Mouse (Mus musculus) cortical plate, adult 2 months (tissue): Measurements from ENCODE around the gene Gm6793. TPM values are rescaled to one million over a fixed set of nuclear protein-coding genes. Genes with fewer than 3 reads are reported as not detected.
A peak's percentile ranks its signal among the peaks of the same experiment; 100 is the strongest.

Source experiments
- H3K27ac ChIP-seq: fragments of 200-500 bp; 2 replicates; pipeline ENCODE4 v1.5.1; 2012; ENCODE audit warnings: low read length, control low read depth, inconsistent platforms; ENCODE audit not compliant: insufficient read depth
- H3K4me1 ChIP-seq: fragments of 200-500 bp; 2 replicates; pipeline ENCODE4 v1.6.1; 2011; ENCODE audit warnings: low read length; ENCODE audit not compliant: control insufficient read depth, insufficient read depth
- H3K4me3 ChIP-seq: fragments of 200-500 bp; 2 replicates; pipeline ENCODE4 v1.5.1; 2011; ENCODE audit warnings: mild to moderate bottlenecking, low read length, control low read depth; ENCODE audit not compliant: insufficient read depth
- CTCF ChIP-seq: fragments of 200-500 bp; IDR thresholded peaks from 2 replicates; pipeline ENCODE4 v1.5.1; 2011; ENCODE audit warnings: mild to moderate bottlenecking, control low read depth, low read length; ENCODE audit not compliant: insufficient read depth; ENCODE audit errors: extremely low read depth
- POLR2A ChIP-seq: fragments of 200-500 bp; IDR thresholded peaks from 2 replicates; pipeline ENCODE4 v1.6.1; 2011; ENCODE audit warnings: mild to moderate bottlenecking, low read length, control low read depth; ENCODE audit not compliant: insufficient read depth; ENCODE audit errors: extremely low read depth
- polyA plus RNA-seq: library from polyadenylated mRNA; depleted of rRNA; stranded (reverse); fragments of >200 nt; gene quantifications from 2 replicates; pipeline ENCODE4 v1.2.3, GENCODE M21; 2012

Gene Gm6793
- polyA plus RNA-seq, 1 experiment, result not detected

GRCm38 (mm10) chr8:112033071-112033470 is 18.2 kb upstream of the Gm6793 start:
- TF ChIP-seq POLR2A, result no peak
- no peak for TF ChIP-seq CTCF
- H3K4me3 ChIP-seq, result no peak overlapping the region
- H3K27ac ChIP-seq, result no peak overlapping the region
- H3K4me1 ChIP-seq, result no peaks in the 10 kb centered on the region

GRCm38 (mm10) chr8:112030663-112031062 is 15.8 kb upstream of the Gm6793 start:
- Histone ChIP-seq H3K4me1 (no peaks in the 10 kb centered on the region), H3K27ac (no peak overlapping the region)
- no peak for TF ChIP-seq CTCF
- TF ChIP-seq POLR2A, result no peak

GRCm38 (mm10) chr8:112029455-112029854 is 14.6 kb upstream of the Gm6793 start:
- H3K4me1 ChIP-seq, result no peaks in the 10 kb centered on the region
- TF ChIP-seq CTCF, result no peak
- no peak for TF ChIP-seq POLR2A
- H3K27ac ChIP-seq, result no peak overlapping the region
- no peak overlapping the region for H3K4me3 ChIP-seq

More at GRCm38 (mm10) chr8:112030663-112031062, 15.8 kb upstream of the Gm6793 start:
- H3K4me3 ChIP-seq, result no peak overlapping the region

GRCm38 (mm10) chr8:112011816-112012242 is 3.0 kb downstream of the Gm6793 start:
- Histone ChIP-seq H3K4me3 (peak overlapping the region; percentile 83), H3K27ac (peak overlapping the region; percentile 26; the same call in 1 of the 2 replicates), H3K4me1 (peaks cover 5% of the 10 kb centered on the region)
- TF ChIP-seq POLR2A, result no peak
- no peak for TF ChIP-seq CTCF

GRCm38 (mm10) chr8:112010997-112011815 is 3.6 kb downstream of the Gm6793 start, which contains the start of the genes Kars and Terf2ip:
Kars (minus strand) TSS chr8:112011323.
Terf2ip (plus strand) TSS chr8:112011398.
- peak within 1 kb of the TSS; percentile 83 for H3K4me3 ChIP-seq
- peak within 1 kb of the TSS; percentile 26; the same call in 1 of the 2 replicates for H3K27ac ChIP-seq
- H3K4me1 ChIP-seq, result peaks cover 5% of the 10 kb centered on the region
- TF ChIP-seq POLR2A, result peak; percentile 98
- TF ChIP-seq CTCF, result no peak

GRCm38 (mm10) chr8:112009558-112009957 is 5.3 kb downstream of the Gm6793 start:
- no peak for TF ChIP-seq CTCF
- no peak for TF ChIP-seq POLR2A
- no peak overlapping the region for H3K4me3 ChIP-seq
- no peak overlapping the region for H3K27ac ChIP-seq
- peaks cover 5% of the 10 kb centered on the region for H3K4me1 ChIP-seq

- Histone ChIP-seq H3K4me3 (no peak overlapping the region), H3K4me1 (no peaks in the 10 kb centered on the region), H3K27ac (no peak overlapping the region)
- TF ChIP-seq CTCF, result no peak
- TF ChIP-seq POLR2A, result no peak
Measured at GRCm38 (mm10) chr8:112007669-112008068, 7.2 kb downstream of the Gm6793 start.

GRCm38 (mm10) chr8:112005601-112006000 is 9.2 kb downstream of the Gm6793 start:
- H3K27ac ChIP-seq, result no peak overlapping the region
- H3K4me3 ChIP-seq, result no peak overlapping the region
- TF ChIP-seq CTCF (no peak), POLR2A (no peak)
- H3K4me1 ChIP-seq, result no peaks in the 10 kb centered on the region

GRCm38 (mm10) chr8:112004754-112005153 is 10.1 kb downstream of the Gm6793 start:
- H3K4me3 ChIP-seq, result no peak overlapping the region
- no peaks in the 10 kb centered on the region for H3K4me1 ChIP-seq
- no peak overlapping the region for H3K27ac ChIP-seq
- TF ChIP-seq POLR2A (no peak), CTCF (no peak)

- H3K4me3 ChIP-seq, result no peak overlapping the region
- no peaks in the 10 kb centered on the region for H3K4me1 ChIP-seq
- H3K27ac ChIP-seq, result no peak overlapping the region
- no peak for TF ChIP-seq CTCF
- no peak for TF ChIP-seq POLR2A
Measured at GRCm38 (mm10) chr8:111992703-111993039, 22.2 kb downstream of the Gm6793 start.
